Mouse (Mus musculus) limb, embryonic 15.5 days (tissue): ENCODE measurements at regions not wholly inside any gene's neighbourhood (a gene's known extent, or its start where the extent isn't known, plus 50 kb on each side); places are given as distances from the start of the nearest gene placed in this dataset.

Experiments
- ATAC-seq: fragments of 200-750 bp; cut with Nextera tagmentation; 2 replicates; pipeline ENCODE4 v1.8.0; 2017; ENCODE audit warnings: low read depth, moderate TSS enrichment; ENCODE audit not compliant: insufficient number of reproducible peaks, low FRiP score, low TSS enrichment
- H3K27ac ChIP-seq: fragments of 300-500 bp; sonication (generic); 2 replicates; pipeline ENCODE4 v1.5.1; 2015; ENCODE audit warnings: moderate library complexity, mild to moderate bottlenecking, inconsistent platforms
- H3K27me3 ChIP-seq: fragments of 300-500 bp; sonication (generic); 2 replicates; pipeline ENCODE4 v1.6.1; 2015; ENCODE audit warnings: inconsistent platforms
- H3K36me3 ChIP-seq: fragments of 300-500 bp; sonication (generic); 2 replicates; pipeline ENCODE4 v1.6.1; 2015; ENCODE audit warnings: inconsistent platforms
- H3K4me1 ChIP-seq: fragments of 300-500 bp; sonication (generic); 2 replicates; pipeline ENCODE4 v1.6.1; 2015; ENCODE audit warnings: inconsistent platforms
- H3K4me2 ChIP-seq: fragments of 300-500 bp; sonication (generic); 2 replicates; pipeline ENCODE4 v1.6.1; 2015; ENCODE audit warnings: mild to moderate bottlenecking, inconsistent platforms
- H3K4me3 ChIP-seq: fragments of 300-500 bp; sonication (generic); 2 replicates; pipeline ENCODE4 v1.5.1; 2015; ENCODE audit warnings: mild to moderate bottlenecking, inconsistent platforms
- H3K9ac ChIP-seq: fragments of 300-500 bp; sonication (generic); 2 replicates; pipeline ENCODE4 v1.6.1; 2015; ENCODE audit warnings: inconsistent platforms
- H3K9me3 ChIP-seq: fragments of 300-500 bp; sonication (generic); 2 replicates; pipeline ENCODE4 v1.6.1; 2016; ENCODE audit warnings: inconsistent platforms
- WGBS: fragments of 180-500 bp; shearing (Covaris S2); methylation state at CpG from one replicate; pipeline ENCODE4 v1.1.7; 2015; 5-methylcytosine and 5-hydroxymethylcytosine counted together

DNA sequence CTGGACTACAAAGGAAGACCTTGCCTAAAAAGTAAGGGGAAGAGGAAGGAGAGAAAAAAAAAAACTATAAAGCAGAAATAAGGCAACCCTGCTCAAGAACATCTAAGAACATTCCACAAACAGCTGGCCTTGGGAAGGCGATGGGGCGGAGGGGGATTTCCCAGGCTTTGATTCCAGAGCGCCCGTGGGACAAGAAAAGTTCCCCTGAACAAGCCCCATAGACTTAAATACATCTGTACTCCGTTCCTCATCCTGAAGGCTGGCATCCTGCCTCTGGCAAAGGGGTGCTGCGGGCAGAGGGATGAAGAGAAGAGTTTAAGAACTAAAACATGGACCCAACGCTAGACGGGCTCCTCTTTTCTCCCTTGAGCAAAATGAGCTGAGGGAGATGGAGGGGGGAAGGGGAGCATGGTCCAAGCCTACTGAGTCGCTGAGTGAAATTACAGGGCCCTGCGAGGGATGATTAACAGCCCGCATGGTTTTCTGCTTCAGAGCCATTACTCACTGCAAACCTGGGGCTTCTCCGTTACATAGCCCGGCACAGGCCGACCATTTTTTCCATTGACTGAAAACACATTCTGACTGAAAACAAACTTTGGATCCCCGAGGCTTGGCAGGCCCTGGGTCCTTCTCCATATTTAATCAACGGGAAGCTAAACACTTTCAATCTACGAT, 128.9 kb upstream of the Zfp703 start:
- Histone ChIP-seq H3K9me3 (no peaks in the 10 kb centered on the region), H3K4me3 (no peak overlapping the region), H3K9ac (no peak overlapping the region), H3K36me3 (no peaks in the 10 kb centered on the region), H3K27ac (peak overlapping the region; percentile 74), H3K4me1 (peaks cover 65% of the 10 kb centered on the region), H3K4me2 (peak overlapping the region; percentile 17), H3K27me3 (peaks cover 17% of the 10 kb centered on the region)
- WGBS: 12% methylated on average over 17 of the region's 17 CpGs
- peak; percentile 59 for ATAC-seq

DNA sequence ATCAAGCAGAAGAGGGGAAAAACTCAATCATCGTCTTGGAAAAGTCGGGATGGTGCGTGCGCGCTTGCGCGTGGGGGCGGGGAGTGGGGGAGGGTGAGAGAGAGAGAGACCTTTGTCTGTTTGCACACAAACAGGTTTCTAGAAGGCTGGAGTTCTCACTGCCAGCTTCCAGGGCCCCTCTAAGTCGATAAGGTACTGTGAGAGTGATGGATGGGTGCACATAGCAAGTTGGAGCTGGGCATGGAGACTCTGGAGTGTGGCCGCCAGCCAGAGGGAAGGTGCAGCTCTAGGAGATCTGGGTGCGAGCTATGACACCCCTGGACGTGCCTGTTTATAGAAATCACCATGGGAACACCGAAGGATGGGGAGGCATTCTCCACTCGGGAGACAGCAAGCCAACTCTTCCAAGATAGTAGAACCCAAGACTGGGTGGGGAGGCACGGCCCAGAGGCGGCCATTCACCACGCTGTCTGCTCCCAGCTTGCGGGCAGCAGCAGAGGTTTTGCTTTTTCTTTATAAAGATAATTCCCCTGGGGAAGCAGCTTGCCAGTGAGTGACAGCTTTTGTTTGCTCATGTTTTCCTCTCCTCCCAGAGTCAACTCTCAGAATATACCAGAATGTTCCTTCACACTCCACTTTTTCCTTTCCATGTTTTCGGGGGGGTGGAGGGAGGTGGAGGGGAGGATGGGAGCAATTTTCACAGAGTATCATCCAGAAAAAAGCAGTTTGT, 128.0 kb upstream of the Zfp703 start:
- Histone ChIP-seq H3K36me3 (no peaks in the 10 kb centered on the region), H3K4me3 (no peak overlapping the region), H3K4me2 (peak overlapping the region; percentile 17; the same call in 1 of the 2 replicates), H3K27me3 (peaks cover 21% of the 10 kb centered on the region), H3K27ac (peak overlapping the region; percentile 74), H3K9ac (no peak overlapping the region), H3K9me3 (no peaks in the 10 kb centered on the region), H3K4me1 (peaks cover 70% of the 10 kb centered on the region)
- 56% methylated on average over 19 of the region's 19 CpGs for WGBS
- no peak for ATAC-seq

DNA sequence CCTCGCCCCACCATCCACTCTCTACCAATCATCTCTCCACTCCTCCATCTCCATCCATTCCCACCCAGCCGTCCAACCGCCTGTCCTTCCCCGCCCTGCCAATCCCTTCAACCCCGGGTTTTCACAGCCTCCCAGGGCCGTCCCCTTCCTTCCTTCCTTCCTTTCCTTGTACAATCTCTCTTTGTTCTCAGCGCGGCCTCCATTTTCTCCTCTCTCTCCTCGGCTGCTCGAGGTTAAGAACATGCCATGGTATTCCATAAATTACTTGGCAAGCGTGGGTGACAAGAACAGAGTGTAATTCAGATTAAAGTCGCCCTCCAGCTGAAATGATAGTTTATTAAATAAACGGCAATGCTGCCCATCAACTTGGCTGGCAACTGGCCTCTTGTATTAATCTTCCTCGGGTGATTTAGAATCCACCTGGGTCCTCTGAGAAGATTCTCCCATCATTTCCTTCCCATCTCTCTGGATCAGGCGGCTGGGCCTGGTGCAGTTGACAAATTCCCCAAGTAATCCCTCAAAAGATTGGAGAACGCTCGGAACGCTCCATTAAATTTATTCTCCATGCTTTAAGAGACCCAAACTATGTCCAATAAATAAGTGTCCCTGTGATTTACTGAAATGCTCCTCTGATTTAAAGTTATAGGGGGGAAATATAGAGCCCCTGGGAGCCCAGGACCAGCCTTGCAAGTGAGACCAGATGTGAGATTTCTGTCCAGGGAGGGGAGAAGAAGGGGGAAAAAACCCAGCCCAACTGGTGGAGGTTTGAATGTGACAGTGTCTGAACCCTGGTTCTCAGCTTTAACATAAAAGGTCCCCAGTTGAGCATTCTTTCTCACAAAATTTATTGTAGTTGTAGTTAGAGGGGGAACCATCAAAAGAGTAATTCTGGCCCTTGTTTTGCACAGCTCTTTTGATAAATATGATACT, 125.0 kb upstream of the Zfp703 start:
- Histone ChIP-seq H3K4me1 (peaks cover 57% of the 10 kb centered on the region), H3K36me3 (no peaks in the 10 kb centered on the region), H3K27me3 (peaks cover 27% of the 10 kb centered on the region), H3K4me2 (no peak overlapping the region), H3K9me3 (no peaks in the 10 kb centered on the region), H3K27ac (peak overlapping the region; percentile 64), H3K9ac (no peak overlapping the region), H3K4me3 (no peak overlapping the region)
- ATAC-seq: peak; percentile 62; the same call in 1 of the 2 replicates
- 36% methylated on average over 18 of the region's 18 CpGs for WGBS

DNA sequence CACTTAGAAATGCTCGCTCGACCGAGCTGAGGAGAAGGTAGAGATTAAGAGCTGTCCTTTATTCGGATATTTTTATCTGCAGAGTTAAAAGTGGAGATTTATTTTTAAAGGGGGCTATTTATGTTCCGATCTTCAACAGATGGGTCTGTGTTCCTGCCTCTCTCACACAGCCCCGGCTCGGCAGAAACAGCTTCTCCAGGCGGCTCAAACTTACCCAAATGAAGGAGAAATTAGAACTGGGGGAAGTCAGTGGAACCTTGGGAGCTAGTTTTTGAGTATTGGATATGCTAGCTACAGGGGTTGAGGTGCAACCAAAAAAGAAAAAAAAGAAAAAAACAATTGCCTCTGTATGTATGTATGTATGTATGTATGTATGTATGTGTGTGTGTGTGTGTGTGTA, 124.2 kb upstream of the Zfp703 start:
- no peak for ATAC-seq
- WGBS: 26% methylated on average over 8 of the region's 8 CpGs
- Histone ChIP-seq H3K27me3 (peaks cover 29% of the 10 kb centered on the region), H3K27ac (0 out of 2 replicates have a peak overlapping the region, but pooled peaks have one; percentile 30), H3K9me3 (no peaks in the 10 kb centered on the region), H3K36me3 (no peaks in the 10 kb centered on the region), H3K4me1 (peaks cover 49% of the 10 kb centered on the region), H3K4me3 (no peak overlapping the region), H3K9ac (no peak overlapping the region), H3K4me2 (no peak overlapping the region)

DNA sequence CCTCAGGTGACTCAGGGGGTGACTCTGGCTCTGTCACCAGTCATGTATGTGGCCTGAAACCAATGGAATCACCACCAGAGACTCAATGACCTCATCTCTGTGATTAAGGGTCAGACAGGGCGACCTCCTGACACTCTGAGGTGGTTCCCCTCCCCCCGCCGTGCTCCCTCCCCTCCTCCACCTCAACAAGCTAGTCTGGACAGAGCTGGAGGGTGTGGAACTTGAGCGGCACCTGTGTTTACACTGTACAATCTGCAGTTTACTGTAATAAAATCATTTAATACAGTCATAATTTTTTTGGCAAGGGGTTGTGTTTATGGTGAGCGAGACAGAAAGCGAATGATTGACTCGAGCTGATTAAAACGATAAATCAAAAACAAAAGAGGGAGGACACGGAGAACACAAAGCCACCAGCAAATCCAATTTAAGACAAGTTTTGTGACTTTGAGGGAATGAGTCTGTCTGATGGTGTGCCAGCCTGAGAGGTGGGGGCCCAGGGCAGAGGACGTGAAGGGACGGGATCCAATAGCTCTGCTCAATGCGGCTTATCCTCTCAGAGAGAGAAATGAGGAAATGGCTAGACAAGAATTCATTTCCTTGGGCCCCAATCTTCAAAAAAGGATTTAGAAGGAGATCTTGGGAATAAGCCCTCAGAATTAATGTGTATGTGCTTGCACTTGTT, 122.4 kb upstream of the Zfp703 start:
- Histone ChIP-seq H3K9me3 (no peaks in the 10 kb centered on the region), H3K27ac (no peak overlapping the region), H3K4me3 (no peak overlapping the region), H3K36me3 (no peaks in the 10 kb centered on the region), H3K9ac (no peak overlapping the region), H3K4me1 (peaks cover 35% of the 10 kb centered on the region), H3K4me2 (no peak overlapping the region), H3K27me3 (peaks cover 29% of the 10 kb centered on the region)
- ATAC-seq: no peak
- WGBS: 43% methylated on average over 12 of the region's 12 CpGs

DNA sequence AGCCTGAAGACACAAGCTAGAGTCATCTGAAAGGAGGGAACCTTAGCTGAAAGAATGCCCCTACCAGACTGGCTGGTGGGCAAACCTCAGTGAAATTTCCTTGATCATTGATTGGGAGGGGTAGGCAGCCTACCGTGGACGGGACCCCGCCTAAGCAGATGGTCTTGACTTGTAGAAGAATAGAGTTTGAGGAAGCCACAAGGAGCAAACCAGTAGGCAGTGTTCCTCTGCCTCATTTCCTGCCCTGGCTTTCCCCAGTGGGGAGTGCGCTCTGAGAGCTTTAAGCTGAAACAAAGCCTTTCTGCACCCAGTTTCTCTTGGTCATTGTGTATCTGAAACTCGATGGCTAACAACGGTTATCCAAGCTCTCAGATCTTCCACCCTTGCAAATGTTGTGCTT, 121.9 kb upstream of the Zfp703 start:
- Histone ChIP-seq H3K27me3 (peaks cover 26% of the 10 kb centered on the region), H3K9me3 (no peaks in the 10 kb centered on the region), H3K4me2 (no peak overlapping the region), H3K4me1 (peaks cover 35% of the 10 kb centered on the region), H3K9ac (no peak overlapping the region), H3K36me3 (no peaks in the 10 kb centered on the region), H3K4me3 (no peak overlapping the region), H3K27ac (no peak overlapping the region)
- 74% methylated on average over 6 of the region's 6 CpGs for WGBS
- ATAC-seq: no peak

DNA sequence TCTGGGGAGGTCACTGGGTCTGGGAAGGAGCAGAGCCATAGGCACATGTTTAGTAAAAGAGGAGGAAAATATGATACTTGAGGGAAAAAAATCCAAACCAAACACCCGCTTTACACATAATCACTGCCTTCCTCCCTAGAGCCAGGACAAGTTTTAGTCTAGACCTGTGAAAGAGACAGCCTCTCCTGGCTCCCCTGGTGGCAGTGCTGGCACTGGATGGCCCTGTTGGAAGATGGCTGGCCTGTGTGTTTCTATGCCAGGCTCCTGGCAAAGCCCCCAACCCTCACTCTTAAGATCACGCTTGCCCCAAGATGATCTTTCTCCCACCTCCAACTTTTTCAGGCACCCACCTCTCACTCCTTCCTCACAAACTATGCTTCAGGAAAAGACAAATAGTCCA, 112.6 kb upstream of the Zfp703 start:
- H3K9me3 ChIP-seq: no peaks in the 10 kb centered on the region
- H3K4me3 ChIP-seq: no peak overlapping the region
- H3K36me3 ChIP-seq: no peaks in the 10 kb centered on the region
- H3K9ac ChIP-seq: no peak overlapping the region
- WGBS: 69% methylated on average over 2 of the region's 2 CpGs
- H3K4me1 ChIP-seq: 0 out of 2 replicates have a peak, but pooled peaks cover 4% of the 10 kb centered on the region
- H3K4me2 ChIP-seq: no peak overlapping the region
- H3K27ac ChIP-seq: no peak overlapping the region; the same call in 1 of the 2 replicates
- no peaks in the 10 kb centered on the region for H3K27me3 ChIP-seq
- no peak for ATAC-seq

DNA sequence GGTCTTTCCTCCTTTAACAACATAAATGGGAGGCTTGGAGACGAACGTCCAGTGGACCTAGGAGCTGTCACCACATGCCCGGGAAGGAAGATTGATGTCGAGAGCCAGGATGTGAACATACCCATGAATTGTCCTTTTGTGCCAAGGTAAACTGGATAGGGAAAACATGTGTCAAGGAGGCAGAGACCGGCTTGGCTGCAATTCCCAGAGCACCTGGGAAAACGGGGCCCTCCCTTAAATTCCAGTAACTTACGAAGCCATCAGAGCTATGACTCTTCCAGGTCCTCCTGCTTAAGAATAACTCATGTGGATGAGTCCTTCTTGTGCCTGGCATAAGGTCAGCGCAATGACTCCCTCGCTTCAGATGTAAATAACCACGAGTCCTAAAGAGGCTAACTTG, 112.2 kb upstream of the Zfp703 start:
- Histone ChIP-seq H3K4me1 (0 out of 2 replicates have a peak, but pooled peaks cover 4% of the 10 kb centered on the region), H3K27me3 (no peaks in the 10 kb centered on the region), H3K36me3 (no peaks in the 10 kb centered on the region), H3K4me3 (no peak overlapping the region), H3K27ac (no peak overlapping the region; the same call in 1 of the 2 replicates), H3K4me2 (no peak overlapping the region), H3K9me3 (no peaks in the 10 kb centered on the region), H3K9ac (no peak overlapping the region)
- 57% methylated on average over 10 of the region's 10 CpGs for WGBS
- no peak for ATAC-seq

DNA sequence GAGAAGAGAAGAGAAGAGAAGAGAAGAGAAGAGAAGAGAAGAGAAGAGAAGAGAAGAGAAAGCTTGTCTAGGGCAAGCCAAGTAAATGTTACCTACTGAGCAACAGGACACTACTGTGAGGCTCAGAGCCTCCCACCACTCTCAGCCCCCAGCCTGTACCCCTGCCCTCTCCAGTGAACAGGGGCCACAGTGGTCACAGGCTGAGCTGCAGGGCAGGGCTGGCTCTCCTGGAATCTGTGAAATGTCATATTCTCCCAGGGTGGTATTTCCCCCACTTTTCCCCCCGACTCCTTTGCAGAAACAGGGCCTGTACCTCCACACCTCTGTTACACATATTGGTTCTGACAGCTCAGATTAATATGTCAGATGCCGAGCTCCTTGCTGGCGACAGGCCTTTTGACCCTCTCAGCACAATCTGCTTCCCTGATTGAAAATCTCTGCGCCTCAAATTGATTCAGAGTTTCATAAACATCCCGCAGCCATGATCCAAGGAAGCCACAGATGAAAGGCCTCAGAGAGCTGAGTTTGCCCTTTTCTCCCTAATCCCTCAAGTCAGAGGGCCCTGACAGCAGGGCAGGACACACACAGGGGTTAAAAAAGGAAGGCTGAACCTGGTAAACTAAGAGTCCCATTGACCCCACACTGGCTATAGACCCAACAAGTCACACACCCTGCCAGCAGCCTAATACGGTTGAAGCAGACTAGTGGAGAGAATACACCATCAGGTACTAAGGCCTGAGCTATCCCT, 108.8 kb upstream of the Zfp703 start:
- H3K27me3 ChIP-seq: no peaks in the 10 kb centered on the region
- ATAC-seq: no peak
- no peak overlapping the region for H3K9ac ChIP-seq
- H3K4me1 ChIP-seq: 0 out of 2 replicates have a peak, but pooled peaks cover 4% of the 10 kb centered on the region
- no peaks in the 10 kb centered on the region for H3K9me3 ChIP-seq
- no peak overlapping the region for H3K27ac ChIP-seq
- WGBS: 50% methylated on average over 6 of the region's 6 CpGs
- no peaks in the 10 kb centered on the region for H3K36me3 ChIP-seq
- H3K4me2 ChIP-seq: no peak overlapping the region
- no peak overlapping the region for H3K4me3 ChIP-seq

DNA sequence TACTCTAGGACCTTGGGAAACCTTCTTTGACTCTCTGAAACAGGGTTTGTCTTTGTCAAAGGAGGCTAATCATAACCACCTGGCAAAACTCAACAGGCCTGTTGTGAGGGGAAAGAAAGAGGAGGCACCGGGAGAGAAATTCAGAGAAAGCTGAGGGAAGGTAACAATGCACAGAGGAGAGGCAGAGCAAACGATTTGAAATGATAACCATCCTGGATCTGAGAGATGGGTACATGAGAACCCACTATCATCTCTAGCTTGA, 108.3 kb upstream of the Zfp703 start:
- no peaks in the 10 kb centered on the region for H3K27me3 ChIP-seq
- no peaks in the 10 kb centered on the region for H3K9me3 ChIP-seq
- 43% methylated on average over 2 of the region's 2 CpGs for WGBS
- no peak overlapping the region for H3K9ac ChIP-seq
- H3K36me3 ChIP-seq: no peaks in the 10 kb centered on the region
- H3K27ac ChIP-seq: no peak overlapping the region
- ATAC-seq: no peak
- H3K4me1 ChIP-seq: 0 out of 2 replicates have a peak, but pooled peaks cover 4% of the 10 kb centered on the region
- H3K4me2 ChIP-seq: no peak overlapping the region
- H3K4me3 ChIP-seq: no peak overlapping the region

DNA sequence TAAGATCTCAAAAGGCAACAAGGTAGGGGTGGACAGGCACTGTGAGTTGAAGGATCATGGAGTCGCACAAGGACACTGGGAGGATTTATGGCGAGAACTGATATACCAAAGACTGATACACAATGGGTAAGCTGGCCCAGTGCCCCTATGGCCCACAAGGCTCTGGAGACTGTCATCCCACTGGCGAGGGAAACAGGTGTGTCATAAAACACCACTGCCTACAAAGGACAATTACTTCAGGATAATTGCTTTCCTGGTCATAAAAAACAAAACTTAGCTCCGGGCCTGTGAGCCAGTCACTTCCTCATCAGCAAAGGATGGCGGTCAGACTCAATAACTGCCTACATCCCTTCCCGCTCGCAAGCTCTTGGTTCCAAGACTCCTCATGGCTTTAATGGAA, 105.3 kb upstream of the Zfp703 start:
- no peak for ATAC-seq
- H3K9ac ChIP-seq: no peak overlapping the region
- no peak overlapping the region for H3K27ac ChIP-seq
- WGBS: 51% methylated on average over 7 of the region's 7 CpGs
- H3K36me3 ChIP-seq: no peaks in the 10 kb centered on the region
- H3K4me1 ChIP-seq: 0 out of 2 replicates have a peak, but pooled peaks cover 4% of the 10 kb centered on the region
- H3K9me3 ChIP-seq: no peaks in the 10 kb centered on the region
- H3K27me3 ChIP-seq: no peaks in the 10 kb centered on the region
- H3K4me2 ChIP-seq: no peak overlapping the region
- H3K4me3 ChIP-seq: no peak overlapping the region
